Mouse (Mus musculus): ENCODE results near the gene Piezo1.
"Not testable (repeated sequence)": the region's sequence is repeated elsewhere in the genome, so short reads cannot be mapped to it uniquely, and the experiment has no call there.

Gene Piezo1
- long read RNA-seq, experiment 1: 0 reads
- long read RNA-seq, experiment 2, partial matches to known transcripts: 0 of 1 reads
- long read RNA-seq, experiment 2, other reads (novel, unspliced or antisense): 1 of 1 reads

DNA sequence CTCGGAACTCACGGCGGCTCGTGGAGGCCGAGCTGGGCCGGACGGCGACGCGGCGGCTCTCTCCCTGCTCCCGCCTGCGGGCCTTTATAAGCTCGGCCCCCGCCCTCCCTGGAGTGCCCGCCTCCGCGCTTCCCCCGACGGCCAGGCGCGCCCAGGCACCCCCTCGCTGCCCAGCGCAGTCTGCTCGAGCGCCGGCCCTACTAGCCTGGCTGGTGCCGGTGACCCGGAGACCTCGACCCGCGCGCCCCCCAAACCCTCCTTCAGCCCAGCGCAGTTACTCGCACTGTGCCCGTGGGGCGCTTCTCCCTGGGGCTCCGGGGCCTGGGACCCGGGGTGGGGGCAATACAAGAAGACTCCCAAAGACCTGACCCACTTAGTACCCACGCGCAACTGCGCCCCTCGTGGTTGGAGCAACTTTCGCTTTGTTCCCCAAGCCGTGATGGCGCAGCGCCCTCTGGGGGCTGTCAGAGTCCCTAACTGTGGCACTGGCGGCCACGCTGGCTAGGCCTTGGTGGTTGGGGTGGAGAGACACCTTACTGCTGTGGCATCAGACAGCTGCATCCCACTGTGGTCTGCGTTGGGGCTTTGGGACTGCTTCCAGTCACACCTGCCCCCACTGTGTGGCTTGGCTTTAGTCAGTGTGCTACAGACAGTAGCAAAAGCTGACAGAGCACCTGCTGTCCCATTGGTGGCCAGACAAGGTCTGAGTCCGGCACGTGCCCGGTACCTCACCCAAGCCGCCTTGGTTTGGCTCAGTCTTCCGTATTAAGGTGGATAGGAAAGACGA lies at the start of gene Piezo1:
Gene Piezo1, minus strand, starts transcription at position 65 of the 787 bp plus-strand sequence.
- intact Hi-C loops (cut with DNase I): loop anchor here (1.0 kb wide), 1 partner anchor 50 kb away; no protein-coding TSS in a partner anchor

GRCm38 (mm10) chr8:122600666-122601065 lies 49.5 kb upstream of the Piezo1 start:
- intact Hi-C loops (cut with DNase I): no loop called here

DNA sequence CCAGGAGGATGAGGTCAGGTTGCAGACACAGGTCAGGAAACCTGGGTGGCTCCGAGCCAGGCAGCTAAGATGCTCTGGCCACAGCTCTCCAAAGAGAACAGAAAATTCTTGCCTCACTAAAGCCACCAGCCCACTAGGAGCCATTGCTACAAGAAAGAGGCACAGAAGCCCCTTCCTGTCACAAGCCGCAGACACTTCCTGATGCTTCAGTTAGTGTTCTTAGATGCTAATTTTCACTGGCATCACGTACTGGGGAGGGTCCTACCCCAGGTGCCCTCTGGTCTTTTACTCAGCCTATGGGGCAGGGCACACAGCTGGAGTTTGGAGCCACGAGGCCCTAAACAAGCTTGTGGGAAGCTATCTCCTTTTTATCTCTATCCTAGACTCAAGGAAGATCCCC lies 44.9 kb upstream of the Piezo1 start:
- intact Hi-C loops (cut with DNase I): no loop called here

GRCm38 (mm10) chr8:122593783-122594507 lies 42.8 kb upstream of the Piezo1 start:
- intact Hi-C loops (cut with DNase I): no loop called here

GRCm38 (mm10) chr8:122593240-122593639 lies 42.1 kb upstream of the Piezo1 start:
- intact Hi-C loops (cut with DNase I): no loop called here

GRCm38 (mm10) chr8:122586749-122587148 lies 35.6 kb upstream of the Piezo1 start:
- intact Hi-C loops (cut with DNase I): no loop called here

DNA sequence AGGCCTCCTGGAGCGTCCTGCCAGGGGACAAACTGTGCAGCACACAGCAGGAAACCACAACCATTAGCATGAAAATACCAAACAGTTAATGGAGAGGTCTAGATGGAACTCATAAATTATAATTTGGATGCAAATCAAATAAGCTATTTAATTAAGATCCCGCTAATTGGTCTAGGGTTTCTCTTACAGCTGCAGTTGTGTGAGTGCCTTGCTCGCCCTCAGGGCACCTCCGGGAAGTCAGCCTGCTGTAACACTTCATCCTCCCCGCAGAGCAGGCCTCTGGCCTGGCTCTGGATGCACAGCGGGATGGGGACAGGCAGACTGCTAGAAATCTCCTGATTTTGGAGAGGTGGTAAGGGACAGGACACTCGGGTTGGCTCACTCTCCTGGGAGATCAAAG lies 35.0 kb upstream of the Piezo1 start:
- intact Hi-C loops (cut with DNase I): no loop called here

- intact Hi-C loops (cut with DNase I): no loop called here
Measured at GRCm38 (mm10) chr8:122585411-122585891, 34.3 kb upstream of the Piezo1 start.

DNA sequence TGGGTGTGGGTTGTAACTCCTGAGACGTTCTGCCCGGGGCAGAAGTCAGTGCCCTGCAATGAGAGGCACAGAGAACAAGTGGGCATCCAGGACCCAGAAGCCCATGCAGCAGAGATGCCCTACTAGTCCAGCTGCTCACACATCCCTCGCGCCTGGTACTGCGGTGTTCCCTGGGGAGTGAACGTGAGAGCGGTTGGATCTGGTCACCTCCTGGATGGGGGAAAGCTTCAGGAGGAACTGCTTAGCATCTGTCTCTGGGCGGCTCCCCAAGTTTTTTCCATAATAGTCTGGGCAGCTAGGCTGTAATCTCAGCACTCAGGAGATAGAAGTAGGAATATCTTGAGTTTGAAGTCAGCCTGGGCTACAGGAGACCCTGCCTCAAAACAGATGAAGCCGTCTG lies 33.9 kb upstream of the Piezo1 start:
- intact Hi-C loops (cut with DNase I): no loop called here

DNA sequence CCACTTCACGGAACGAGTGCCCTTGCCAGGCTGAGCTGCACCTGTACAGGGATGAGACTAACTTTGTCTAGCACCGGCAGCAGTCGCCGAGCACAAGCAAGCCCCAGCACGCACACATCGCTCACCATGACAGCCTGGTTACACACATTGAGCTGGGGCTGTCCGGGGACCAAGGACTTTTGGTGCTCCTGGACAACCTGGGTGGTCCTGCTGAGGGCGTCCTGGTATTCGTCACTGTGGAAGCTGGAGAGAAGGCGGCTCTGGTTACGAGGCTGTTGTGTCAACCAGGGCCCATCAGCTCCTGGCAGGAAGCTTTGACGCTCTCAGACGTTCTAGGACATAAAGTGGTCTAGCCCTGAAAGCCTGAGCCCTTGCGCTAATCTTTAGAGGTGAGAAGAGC lies 29.8 kb upstream of the Piezo1 start:
- intact Hi-C loops (cut with DNase I): no loop called here

DNA sequence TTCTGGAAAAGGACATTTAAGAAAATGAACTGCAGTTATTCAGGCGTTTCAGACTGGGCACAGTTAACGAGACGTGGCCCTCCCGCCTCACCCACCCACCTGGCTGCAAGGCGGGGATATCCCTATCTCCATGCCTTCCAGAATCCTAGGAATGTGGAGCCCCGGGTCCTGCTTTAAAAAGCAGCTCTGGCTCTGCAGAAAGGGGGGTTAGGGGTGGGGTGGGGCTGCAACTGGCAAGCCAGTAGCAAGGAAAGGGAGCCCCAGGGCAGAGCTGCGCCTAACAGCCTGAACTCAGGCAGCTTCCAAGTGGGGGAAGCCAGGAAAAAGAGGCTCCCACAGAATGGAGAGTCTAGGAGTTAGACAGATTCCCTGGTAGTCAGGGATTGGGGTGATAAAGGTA lies 28.1 kb upstream of the Piezo1 start:
- intact Hi-C loops (cut with DNase I): no loop called here

- intact Hi-C loops (cut with DNase I): no loop called here
Measured at GRCm38 (mm10) chr8:122577116-122577515, 26.0 kb upstream of the Piezo1 start.

DNA sequence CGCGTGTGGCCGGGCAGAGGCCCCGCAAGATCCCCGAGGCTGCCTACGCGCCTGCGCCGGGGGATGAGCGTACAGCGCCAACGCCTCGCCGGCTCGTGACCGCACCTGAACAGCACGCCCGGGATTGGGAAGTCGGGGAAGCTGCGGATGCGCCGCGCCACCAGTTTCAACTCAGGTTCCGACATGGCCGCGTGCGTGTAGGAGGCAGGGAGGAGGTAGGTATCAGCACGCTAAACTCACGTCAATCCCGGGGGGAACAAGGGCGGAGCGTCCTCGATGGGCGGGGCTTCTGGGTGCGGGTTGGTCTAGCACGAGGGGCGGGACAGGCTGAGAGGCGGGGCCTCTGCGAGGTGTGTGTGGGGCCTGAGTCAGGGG lies 25.5 kb upstream of the Piezo1 start, which contains the start of gene Aprt:
Gene Aprt, minus strand, starts transcription at position 262 of the 375 bp plus-strand sequence.
- intact Hi-C loops (cut with DNase I): no loop called here

- intact Hi-C loops (cut with DNase I): no loop called here
Measured at GRCm38 (mm10) chr8:122575735-122576647, 24.9 kb upstream of the Piezo1 start.

DNA sequence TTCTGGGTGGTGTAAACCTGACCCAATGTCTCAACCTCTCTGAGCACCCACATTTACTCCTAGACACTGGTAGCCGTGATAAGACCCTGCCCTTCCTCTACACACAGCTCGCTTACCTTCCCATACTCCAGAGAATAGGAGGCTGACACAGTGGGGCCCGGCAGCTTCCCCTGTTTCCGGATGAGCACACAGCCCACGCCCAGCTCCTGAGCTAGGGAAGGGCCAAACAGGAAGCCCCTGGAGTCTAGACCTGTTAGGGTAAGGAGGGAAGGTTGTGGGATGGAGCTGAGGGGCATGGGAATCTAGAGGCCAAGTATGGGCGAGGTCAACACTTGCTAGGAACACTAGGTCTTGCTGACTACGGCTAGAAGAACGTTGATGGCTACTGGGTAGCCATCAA lies 24.2 kb upstream of the Piezo1 start:
- intact Hi-C loops (cut with DNase I): no loop called here

DNA sequence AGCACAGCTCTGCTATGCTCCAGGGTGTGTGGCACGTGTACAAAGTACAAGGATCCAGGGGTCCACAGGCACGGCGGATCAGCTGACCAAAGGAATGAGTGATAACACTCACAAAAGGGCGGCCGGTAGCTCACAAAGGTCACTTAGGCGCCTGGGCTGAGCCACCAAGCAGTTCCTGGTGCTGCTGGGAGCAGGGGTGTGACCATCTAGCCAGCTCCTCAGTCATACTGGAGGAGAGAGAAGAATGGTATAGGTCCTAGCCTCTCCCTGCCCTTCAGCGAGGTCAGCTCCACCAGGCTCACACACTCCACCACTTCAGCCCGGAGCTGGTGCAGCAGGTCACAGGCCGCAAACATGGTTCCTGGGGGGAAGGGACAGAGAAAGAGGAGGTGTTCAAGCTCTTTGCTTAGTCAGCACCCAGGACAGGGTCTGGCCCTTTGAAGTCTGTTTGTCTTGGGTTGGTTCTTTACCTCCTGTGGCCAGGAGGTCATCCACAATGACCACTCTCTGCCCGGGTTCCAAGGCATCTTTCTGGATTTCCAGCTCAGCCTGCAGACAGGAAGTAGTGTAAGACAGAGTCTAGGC lies 23.6 kb upstream of the Piezo1 start:
- intact Hi-C loops (cut with DNase I): no loop called here

- intact Hi-C loops (cut with DNase I): no loop called here
Measured at GRCm38 (mm10) chr8:122574264-122574663, 23.1 kb upstream of the Piezo1 start.

DNA sequence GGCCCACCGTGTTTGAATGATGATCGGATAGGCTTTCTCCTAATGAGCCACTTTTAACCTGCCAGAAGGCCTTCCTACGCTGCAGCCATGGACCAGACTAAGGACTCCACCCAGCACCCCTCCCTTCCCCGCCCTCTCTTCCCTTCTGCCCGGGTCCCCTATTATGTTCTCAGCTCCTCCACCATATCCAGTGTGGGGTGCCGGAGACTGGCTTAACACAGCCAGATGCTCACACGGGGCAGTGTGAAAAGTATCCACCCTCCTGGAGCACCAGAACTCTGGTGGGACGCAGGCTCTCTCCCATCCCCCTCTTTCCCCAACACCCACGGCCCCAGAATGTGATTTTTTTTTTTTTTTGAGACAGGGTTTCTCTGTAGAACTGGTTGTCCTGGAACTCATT lies 22.4 kb upstream of the Piezo1 start:
- intact Hi-C loops (cut with DNase I): no loop called here

GRCm38 (mm10) chr8:122573176-122573575 lies 22.0 kb upstream of the Piezo1 start:
- intact Hi-C loops (cut with DNase I): not testable (repeated sequence)

DNA sequence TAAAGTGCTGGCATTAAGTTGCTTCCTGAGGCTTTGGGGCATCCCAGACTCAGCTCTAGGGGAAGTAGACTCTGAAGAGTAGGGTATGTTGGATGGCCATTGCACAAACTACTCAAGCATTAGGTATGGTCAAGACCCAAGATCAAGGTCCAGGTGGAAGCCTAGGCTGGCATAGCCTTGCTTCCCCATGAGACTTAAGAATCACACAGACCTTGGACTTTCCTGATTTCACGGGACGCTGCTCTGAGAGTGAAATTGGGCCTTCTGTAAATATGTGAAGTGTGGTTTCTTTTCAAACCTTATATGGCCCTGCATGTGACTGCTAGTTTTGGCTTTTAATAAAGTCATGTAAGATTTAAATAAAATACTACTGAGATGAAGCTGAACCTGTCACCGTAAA lies 21.6 kb upstream of the Piezo1 start:
- intact Hi-C loops (cut with DNase I): no loop called here

DNA sequence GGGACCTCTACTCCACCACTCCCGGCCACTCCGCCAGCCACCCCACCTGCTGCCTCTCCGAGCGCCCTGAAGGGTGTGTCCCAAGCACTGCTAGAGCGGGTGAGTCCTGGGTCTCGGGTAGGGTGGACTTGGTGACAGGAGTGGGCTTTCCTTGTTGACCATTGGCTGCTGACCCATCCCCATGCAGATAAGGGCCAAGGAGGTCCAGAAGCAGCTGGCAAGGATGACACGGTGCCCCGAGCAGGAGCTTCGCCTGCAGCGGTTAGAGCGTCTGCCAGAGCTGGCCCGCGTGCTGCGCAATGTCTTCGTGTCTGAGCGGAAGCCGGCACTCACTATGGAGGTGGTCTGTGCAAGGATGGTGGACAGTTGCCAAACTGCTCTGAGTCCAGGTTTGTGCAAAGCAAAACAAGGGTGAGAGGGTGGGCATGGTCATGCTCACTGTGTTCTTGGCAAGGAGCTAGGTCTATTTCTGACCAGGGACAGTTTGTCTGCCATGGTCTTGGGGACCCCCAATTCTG lies 20.7 kb upstream of the Piezo1 start:
- intact Hi-C loops (cut with DNase I): no loop called here

Data from adrenal gland (tissue).